Mouse (Mus musculus): ENCODE measurements around the gene Olfr1219. TPM values are rescaled to one million over a fixed set of nuclear protein-coding genes. Genes with fewer than 3 reads are reported as not detected.

The Olfr1219 gene
- not detected in 2 replicates for polyA plus RNA-seq (2014; fragmentation: Nextera tagmentation; extraction: Ambion mirVana)

DNA sequence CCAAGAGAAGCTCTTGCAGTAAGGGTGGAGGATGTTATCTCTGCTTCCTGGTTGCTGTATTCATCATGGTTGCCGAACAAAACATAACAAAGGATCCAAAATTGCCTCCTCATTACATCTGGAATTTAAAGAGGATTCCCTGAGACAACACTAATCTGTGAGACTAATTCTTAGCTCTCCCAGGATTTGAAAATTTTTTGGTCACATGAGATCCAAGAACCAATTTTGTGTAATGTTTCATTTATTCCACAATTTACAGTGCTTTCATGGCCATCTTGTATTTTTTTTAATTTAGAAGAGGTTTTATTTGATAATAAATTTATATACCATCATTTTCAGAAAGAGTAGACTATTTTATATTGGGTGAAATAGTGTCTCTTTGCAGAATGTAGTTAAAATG lies at the start of gene Olfr1219:
Olfr1219 (minus strand) TSS at position 101 of the 400 bp plus-strand sequence.
- Histone ChIP-seq H3K27me3 (ENCODE audit: control insufficient read depth, insufficient read depth, low read length) (no peaks in the 10 kb centered on the region), H3K27ac (replicated peaks; ENCODE audit: low read depth, low read length) (no peak within 1 kb of the TSS), H3K4me1 (ENCODE audit: control insufficient read depth, insufficient read depth, low read length) (no peaks in the 10 kb centered on the region), H3K4me3 (ENCODE audit: low read depth, low read length) (no peak within 1 kb of the TSS), H3K4me2 (ENCODE audit: low read depth, low read length) (no peak within 1 kb of the TSS), H3K9ac (replicated peaks; ENCODE audit: low read length) (no peak within 1 kb of the TSS), H3K9me3 (replicated peaks; ENCODE audit: control insufficient read depth, low read length) (no peaks in the 10 kb centered on the region), H3K36me3 (replicated peaks; ENCODE audit: control insufficient read depth, insufficient read depth, low read depth, low read length) (no peaks in the 10 kb centered on the region)
- WGBS: 68% methylated on average over 1 of the region's 1 CpGs
- ATAC-seq (replicated peaks; ENCODE audit: insufficient number of reproducible peaks, low FRiP score, low TSS enrichment, low read depth) (no peak), DNase-seq (ENCODE audit: low spot score) (no peak)

GRCm38 (mm10) chr2:89132954-89133353 lies 49.6 kb upstream of the Olfr1219 start, which contains the start of gene Olfr1222:
Gene Olfr1222 (minus strand): TSS chr2:89133054.
- Histone ChIP-seq H3K4me1 (ENCODE audit: control insufficient read depth, insufficient read depth, low read length) (no peaks in the 10 kb centered on the region), H3K4me2 (ENCODE audit: low read depth, low read length) (no peak within 1 kb of the TSS), H3K4me3 (ENCODE audit: low read depth, low read length) (no peak within 1 kb of the TSS), H3K27ac (replicated peaks; ENCODE audit: low read depth, low read length) (no peak within 1 kb of the TSS), H3K9ac (replicated peaks; ENCODE audit: low read length) (no peak within 1 kb of the TSS), H3K9me3 (replicated peaks; ENCODE audit: control insufficient read depth, low read length) (no peaks in the 10 kb centered on the region), H3K36me3 (replicated peaks; ENCODE audit: control insufficient read depth, insufficient read depth, low read depth, low read length) (no peaks in the 10 kb centered on the region), H3K27me3 (ENCODE audit: control insufficient read depth, insufficient read depth, low read length) (no peaks in the 10 kb centered on the region)
- ATAC-seq (replicated peaks; ENCODE audit: insufficient number of reproducible peaks, low FRiP score, low TSS enrichment, low read depth): no peak
- no peak for DNase-seq (ENCODE audit: low spot score)
- 75% methylated on average over 3 of the region's 3 CpGs for WGBS

DNA sequence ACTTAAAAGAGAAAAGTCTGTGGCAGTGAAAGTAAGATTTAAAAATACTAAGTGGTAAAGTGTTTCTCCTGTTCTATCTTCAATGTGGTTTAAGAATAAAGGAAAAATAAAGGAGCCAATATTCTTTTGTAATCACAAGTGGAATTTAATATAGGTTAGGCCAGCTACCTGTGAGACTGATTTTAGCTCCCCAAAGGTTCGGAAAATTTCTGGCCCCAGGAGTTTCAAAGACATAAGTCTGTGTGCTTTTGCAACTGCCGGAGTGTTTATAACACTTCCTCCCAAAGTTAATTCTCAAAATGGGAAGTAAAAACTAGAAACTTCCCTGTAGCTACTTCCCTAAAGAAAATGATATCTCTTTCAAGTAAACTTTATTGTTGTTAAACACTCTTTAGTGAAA lies 33.9 kb upstream of the Olfr1219 start, which contains the start of gene Olfr1221:
Olfr1221 (minus strand) TSS at position 101 of the 400 bp plus-strand sequence.
- no peak within 1 kb of the TSS for H3K4me2 ChIP-seq (ENCODE audit: low read depth, low read length)

DNA sequence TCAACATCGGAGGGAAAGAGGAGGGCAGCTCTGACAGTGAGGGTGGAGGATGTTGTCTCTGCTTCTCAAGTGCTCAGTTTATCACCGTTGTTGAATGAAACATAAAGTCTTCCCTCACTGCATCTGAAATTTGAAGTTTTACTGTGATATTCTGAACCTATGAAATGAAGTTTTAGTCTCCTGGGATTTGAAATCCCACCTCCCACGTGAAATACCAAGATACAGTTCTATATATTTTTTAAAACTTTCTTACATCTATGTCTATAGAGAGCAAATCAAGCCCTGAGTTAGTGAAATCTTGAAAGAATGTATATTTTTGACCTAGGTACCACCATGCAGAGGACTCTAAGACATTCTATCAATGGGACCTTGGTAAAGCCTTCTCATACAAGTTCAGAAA lies 23.4 kb upstream of the Olfr1219 start, which contains the start of gene Olfr1220:
Olfr1220 (minus strand) TSS at position 101 of the 400 bp plus-strand sequence.
- DNase-seq (ENCODE audit: low spot score): no peak
- no peak within 1 kb of the TSS for H3K4me3 ChIP-seq (ENCODE audit: low read depth, low read length)
- 69% methylated on average over 3 of the region's 3 CpGs for WGBS

More for the DNA sequence above, 33.9 kb upstream of the Olfr1219 start, which contains the start of gene Olfr1221:
- Histone ChIP-seq H3K4me1 (ENCODE audit: control insufficient read depth, insufficient read depth, low read length) (no peaks in the 10 kb centered on the region), H3K27ac (replicated peaks; ENCODE audit: low read depth, low read length) (no peak within 1 kb of the TSS), H3K9me3 (replicated peaks; ENCODE audit: control insufficient read depth, low read length) (no peaks in the 10 kb centered on the region), H3K4me3 (ENCODE audit: low read depth, low read length) (no peak within 1 kb of the TSS), H3K9ac (replicated peaks; ENCODE audit: low read length) (no peak within 1 kb of the TSS), H3K36me3 (replicated peaks; ENCODE audit: control insufficient read depth, insufficient read depth, low read depth, low read length) (no peaks in the 10 kb centered on the region), H3K27me3 (ENCODE audit: control insufficient read depth, insufficient read depth, low read length) (no peaks in the 10 kb centered on the region)
- WGBS: 88% methylated on average over 2 of the region's 2 CpGs
- DNase-seq (ENCODE audit: low spot score) (no peak), ATAC-seq (replicated peaks; ENCODE audit: insufficient number of reproducible peaks, low FRiP score, low TSS enrichment, low read depth) (no peak)

GRCm38 (mm10) chr2:89105651-89106050 lies 22.3 kb upstream of the Olfr1219 start:
- no peak for DNase-seq (ENCODE audit: low spot score)
- Histone ChIP-seq H3K27ac (replicated peaks; ENCODE audit: low read depth, low read length) (no peak overlapping the region), H3K4me2 (ENCODE audit: low read depth, low read length) (no peak overlapping the region), H3K9me3 (replicated peaks; ENCODE audit: control insufficient read depth, low read length) (no peaks in the 10 kb centered on the region), H3K36me3 (replicated peaks; ENCODE audit: control insufficient read depth, insufficient read depth, low read depth, low read length) (no peaks in the 10 kb centered on the region), H3K9ac (replicated peaks; ENCODE audit: low read length) (no peak overlapping the region), H3K4me1 (ENCODE audit: control insufficient read depth, insufficient read depth, low read length) (no peaks in the 10 kb centered on the region), H3K4me3 (ENCODE audit: low read depth, low read length) (no peak overlapping the region), H3K27me3 (ENCODE audit: control insufficient read depth, insufficient read depth, low read length) (no peaks in the 10 kb centered on the region)
- ATAC-seq (replicated peaks; ENCODE audit: insufficient number of reproducible peaks, low FRiP score, low TSS enrichment, low read depth): no peak

More for the DNA sequence above, 23.4 kb upstream of the Olfr1219 start, which contains the start of gene Olfr1220:
- H3K9me3 ChIP-seq (replicated peaks; ENCODE audit: control insufficient read depth, low read length): no peaks in the 10 kb centered on the region
- no peak within 1 kb of the TSS for H3K27ac ChIP-seq (replicated peaks; ENCODE audit: low read depth, low read length)
- H3K36me3 ChIP-seq (replicated peaks; ENCODE audit: control insufficient read depth, insufficient read depth, low read depth, low read length): no peaks in the 10 kb centered on the region
- ATAC-seq (replicated peaks; ENCODE audit: insufficient number of reproducible peaks, low FRiP score, low TSS enrichment, low read depth): no peak
- no peak within 1 kb of the TSS for H3K4me2 ChIP-seq (ENCODE audit: low read depth, low read length)
- no peaks in the 10 kb centered on the region for H3K27me3 ChIP-seq (ENCODE audit: control insufficient read depth, insufficient read depth, low read length)
- no peak within 1 kb of the TSS for H3K9ac ChIP-seq (replicated peaks; ENCODE audit: low read length)
- H3K4me1 ChIP-seq (ENCODE audit: control insufficient read depth, insufficient read depth, low read length): no peaks in the 10 kb centered on the region

GRCm38 (mm10) chr2:89093848-89094247 lies 10.5 kb upstream of the Olfr1219 start:
- 90% methylated on average over 1 of the region's 1 CpGs for WGBS
- no peak overlapping the region for H3K9ac ChIP-seq (replicated peaks; ENCODE audit: low read length)
- DNase-seq (ENCODE audit: low spot score) (no peak), ATAC-seq (replicated peaks; ENCODE audit: insufficient number of reproducible peaks, low FRiP score, low TSS enrichment, low read depth) (no peak)
- no peak overlapping the region for H3K4me3 ChIP-seq (ENCODE audit: low read depth, low read length)
- H3K4me2 ChIP-seq (ENCODE audit: low read depth, low read length): no peak overlapping the region
- H3K36me3 ChIP-seq (replicated peaks; ENCODE audit: control insufficient read depth, insufficient read depth, low read depth, low read length): no peaks in the 10 kb centered on the region
- no peaks in the 10 kb centered on the region for H3K27me3 ChIP-seq (ENCODE audit: control insufficient read depth, insufficient read depth, low read length)
- H3K27ac ChIP-seq (replicated peaks; ENCODE audit: low read depth, low read length): no peak overlapping the region
- no peaks in the 10 kb centered on the region for H3K9me3 ChIP-seq (replicated peaks; ENCODE audit: control insufficient read depth, low read length)
- no peaks in the 10 kb centered on the region for H3K4me1 ChIP-seq (ENCODE audit: control insufficient read depth, insufficient read depth, low read length)

DNA sequence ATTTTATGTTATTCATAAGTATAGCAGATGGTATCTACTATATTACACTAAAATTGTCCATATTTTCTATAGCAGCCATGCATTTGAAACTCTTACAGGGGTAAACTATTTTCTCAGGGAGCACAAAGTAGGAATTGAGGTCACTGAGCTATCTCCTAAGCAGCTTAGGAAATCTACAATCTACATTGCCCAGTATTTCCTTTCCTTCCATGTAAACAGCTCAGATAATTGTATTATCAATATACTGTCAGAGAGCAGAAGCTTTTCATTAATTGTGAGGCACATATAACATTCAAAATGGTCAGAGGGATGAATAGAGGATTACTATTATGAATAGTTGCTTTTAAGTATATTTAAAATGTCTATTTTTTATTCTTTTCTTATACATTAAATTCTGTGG lies 1.8 kb downstream of the Olfr1219 start:
- DNase-seq (ENCODE audit: low spot score): no peak
- no peak overlapping the region for H3K27ac ChIP-seq (replicated peaks; ENCODE audit: low read depth, low read length)
- no peaks in the 10 kb centered on the region for H3K4me1 ChIP-seq (ENCODE audit: control insufficient read depth, insufficient read depth, low read length)
- no peaks in the 10 kb centered on the region for H3K27me3 ChIP-seq (ENCODE audit: control insufficient read depth, insufficient read depth, low read length)
- ATAC-seq (replicated peaks; ENCODE audit: insufficient number of reproducible peaks, low FRiP score, low TSS enrichment, low read depth): no peak
- H3K9ac ChIP-seq (replicated peaks; ENCODE audit: low read length): no peak overlapping the region
- no peaks in the 10 kb centered on the region for H3K9me3 ChIP-seq (replicated peaks; ENCODE audit: control insufficient read depth, low read length)
- H3K36me3 ChIP-seq (replicated peaks; ENCODE audit: control insufficient read depth, insufficient read depth, low read depth, low read length): no peaks in the 10 kb centered on the region
- no peak overlapping the region for H3K4me3 ChIP-seq (ENCODE audit: low read depth, low read length)
- no peak overlapping the region for H3K4me2 ChIP-seq (ENCODE audit: low read depth, low read length)

GRCm38 (mm10) chr2:89061087-89061486 lies 22.2 kb downstream of the Olfr1219 start, which contains the start of gene Olfr1218:
Gene Olfr1218 (minus strand): TSS chr2:89061187.
- Histone ChIP-seq H3K27me3 (ENCODE audit: control insufficient read depth, insufficient read depth, low read length) (no peaks in the 10 kb centered on the region), H3K27ac (replicated peaks; ENCODE audit: low read depth, low read length) (no peak within 1 kb of the TSS), H3K4me3 (ENCODE audit: low read depth, low read length) (no peak within 1 kb of the TSS), H3K9me3 (replicated peaks; ENCODE audit: control insufficient read depth, low read length) (no peaks in the 10 kb centered on the region), H3K36me3 (replicated peaks; ENCODE audit: control insufficient read depth, insufficient read depth, low read depth, low read length) (no peaks in the 10 kb centered on the region), H3K4me2 (ENCODE audit: low read depth, low read length) (no peak within 1 kb of the TSS), H3K9ac (replicated peaks; ENCODE audit: low read length) (no peak within 1 kb of the TSS), H3K4me1 (ENCODE audit: control insufficient read depth, insufficient read depth, low read length) (no peaks in the 10 kb centered on the region)
- DNase-seq (ENCODE audit: low spot score): no peak
- no peak for ATAC-seq (replicated peaks; ENCODE audit: insufficient number of reproducible peaks, low FRiP score, low TSS enrichment, low read depth)
